Mouse (Mus musculus): Measurements from ENCODE around the gene 4932438A13Rik.
A peak's percentile ranks its signal among the peaks of the same experiment; 100 is the strongest.

4932438A13Rik gene

DNA sequence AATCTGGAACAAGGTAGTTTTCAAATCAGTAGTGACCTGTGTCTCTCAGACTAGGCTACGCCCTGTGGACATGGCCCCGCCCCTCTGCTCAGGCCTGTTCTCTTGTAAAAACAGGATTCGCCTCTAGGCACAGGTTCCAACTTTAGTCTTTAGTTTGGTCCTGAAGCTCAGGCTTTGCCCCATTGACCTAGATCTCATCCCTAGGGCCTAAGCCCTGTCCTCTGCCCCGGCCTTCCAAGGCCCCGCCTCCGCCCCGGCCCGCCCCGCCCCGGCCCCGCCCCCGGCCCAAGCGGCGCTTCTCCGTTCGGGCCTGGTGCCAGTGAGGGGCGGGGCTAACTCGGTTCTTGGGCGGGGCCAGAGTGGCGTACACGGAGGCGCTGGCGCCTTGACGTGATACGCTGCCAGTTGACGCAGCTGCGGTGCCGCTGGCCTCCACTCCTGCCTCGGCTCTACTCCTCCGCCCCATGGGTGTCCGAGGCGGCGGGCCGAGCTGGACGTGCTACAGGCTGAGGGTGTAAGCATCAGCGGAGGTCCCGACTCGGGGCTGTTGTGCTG lies at the start of gene 4932438A13Rik:
4932438A13Rik (plus strand) TSS at position 384 of the 555 bp plus-strand sequence.
- DNase-seq (ENCODE audit: low spot score in 2 of 2) = peak; percentile 96 to 100

- DNase-seq (ENCODE audit: low spot score in 2 of 2) = no peak
These were observed 46.3 kb upstream of the 4932438A13Rik start for GRCm38 (mm10) chr3:36816633-36817032.

DNA sequence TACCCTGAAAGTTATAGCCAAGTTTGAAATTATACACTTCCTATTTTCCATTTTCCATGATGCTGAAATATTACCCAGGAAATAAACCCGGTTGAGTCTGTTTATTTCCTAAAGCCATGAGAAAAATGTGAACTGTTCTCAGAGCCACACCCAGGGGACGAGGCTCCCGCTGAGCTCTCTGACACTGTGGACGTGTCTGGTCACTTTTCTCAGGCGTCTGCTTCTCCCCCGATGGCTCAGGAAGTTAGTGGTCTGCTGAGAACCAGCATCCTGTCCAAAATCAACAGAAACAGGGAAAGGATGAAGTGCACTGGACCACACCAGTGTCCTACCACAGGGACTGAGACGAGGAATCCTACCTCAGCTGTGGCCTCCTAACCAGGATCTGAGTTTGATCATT lies 43.5 kb upstream of the 4932438A13Rik start:
- no peak for DNase-seq (ENCODE audit: low spot score in 2 of 2)

- DNase-seq (ENCODE audit: low spot score in 2 of 2) = no peak
These were observed 41.9 kb upstream of the 4932438A13Rik start for GRCm38 (mm10) chr3:36821037-36821436.

- no peak for DNase-seq (ENCODE audit: low spot score in 2 of 2)
These were observed 37.8 kb upstream of the 4932438A13Rik start for GRCm38 (mm10) chr3:36825098-36825497.

DNA sequence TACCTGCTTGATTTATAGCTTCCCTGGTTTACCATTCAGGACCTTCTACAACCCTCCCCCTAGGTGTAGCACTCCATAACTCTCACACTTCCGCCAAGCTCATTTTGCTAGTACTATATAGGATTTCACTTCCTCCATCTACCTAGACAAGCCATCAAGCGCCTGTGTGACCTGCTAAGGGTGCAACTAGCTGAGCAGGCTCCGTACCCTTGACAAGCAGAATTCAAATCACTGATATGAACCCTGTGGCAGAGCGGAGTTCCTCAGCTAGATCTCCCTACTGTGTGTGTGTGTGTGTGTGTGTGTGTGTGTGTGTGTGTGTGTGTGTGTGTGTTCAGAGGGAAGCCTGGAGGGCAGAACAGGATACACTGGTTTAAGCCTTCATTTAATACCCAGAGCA lies 37.4 kb upstream of the 4932438A13Rik start:
- no peak for DNase-seq (ENCODE audit: low spot score in 2 of 2)

GRCm38 (mm10) chr3:36827274-36828025 lies 35.5 kb upstream of the 4932438A13Rik start:
- DNase-seq (ENCODE audit: low spot score in 2 of 2) = no peak

DNA sequence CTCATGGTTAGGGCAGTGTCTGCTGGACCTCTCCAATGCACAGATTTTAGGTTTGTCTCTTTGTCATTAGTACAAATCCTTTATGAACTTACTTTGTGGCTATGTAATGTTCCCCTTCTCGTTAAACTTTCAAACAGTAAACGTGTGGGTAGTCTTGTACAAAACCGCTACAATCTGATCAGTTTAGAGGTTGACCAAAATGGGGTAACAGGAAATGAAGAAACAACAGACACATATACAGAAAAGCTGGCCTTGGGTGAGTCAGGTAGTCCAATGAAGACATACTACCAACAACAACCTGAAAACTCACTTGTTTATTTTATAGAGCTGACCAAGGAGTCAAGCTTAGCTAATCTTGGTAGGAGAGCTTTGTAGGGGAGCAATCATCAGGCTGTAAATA lies 32.7 kb upstream of the 4932438A13Rik start:
- DNase-seq (ENCODE audit: low spot score in 2 of 2) = no peak

- no peak for DNase-seq (ENCODE audit: low spot score in 2 of 2)
These were observed 28.5 kb upstream of the 4932438A13Rik start for GRCm38 (mm10) chr3:36834426-36834825.

DNA sequence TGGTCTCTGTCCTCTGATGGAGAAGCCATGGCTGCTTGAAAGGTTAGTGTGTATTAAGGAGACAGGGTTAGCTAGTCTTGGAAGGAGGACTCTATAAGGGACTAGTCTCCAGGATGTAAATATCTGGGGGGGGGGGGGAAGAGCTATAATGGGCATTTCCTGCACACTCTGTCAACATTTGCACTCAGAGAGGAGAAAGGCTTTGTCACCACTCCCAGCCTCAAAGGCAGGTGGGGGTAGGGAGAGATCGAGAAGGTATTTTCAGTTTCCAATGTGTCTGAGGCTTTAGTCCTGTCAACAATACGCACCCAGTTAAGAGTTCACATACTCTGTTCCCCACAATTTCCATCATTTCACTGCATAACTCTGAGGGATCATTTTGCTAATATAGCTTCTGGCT lies 28.1 kb upstream of the 4932438A13Rik start:
- DNase-seq (ENCODE audit: low spot score in 2 of 2) = no peak

DNA sequence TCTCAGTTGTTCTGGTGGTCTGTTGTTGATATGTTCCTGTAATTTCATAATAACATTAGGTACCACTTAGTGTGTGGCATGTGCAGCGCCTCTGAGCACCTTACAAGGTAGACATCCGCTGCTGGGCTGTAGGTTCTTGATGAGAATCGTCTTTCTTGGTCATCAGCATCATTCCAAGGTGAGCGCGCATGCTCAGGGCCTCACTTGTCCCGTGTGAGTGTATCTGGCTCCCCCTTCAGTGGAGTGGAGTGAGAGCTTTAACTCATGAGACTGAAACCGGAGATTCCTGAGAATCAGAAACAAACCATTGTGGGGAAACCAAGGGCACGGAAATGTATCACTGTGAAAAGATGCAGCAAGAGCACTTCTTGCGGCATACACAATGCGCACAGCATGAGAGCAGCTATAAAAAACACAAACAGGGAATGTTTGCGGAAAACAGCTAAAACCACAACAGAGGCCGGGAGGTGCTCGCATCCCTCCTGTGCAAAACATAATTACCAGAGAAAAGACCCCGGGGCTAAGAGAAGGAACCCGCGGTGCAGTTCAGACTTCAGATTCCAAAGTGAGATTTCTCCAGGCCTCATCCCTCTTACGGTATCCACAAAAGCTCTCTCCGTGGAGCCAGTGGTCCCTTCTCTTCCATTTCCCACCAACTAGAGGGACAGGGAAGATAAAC lies 27.2 kb upstream of the 4932438A13Rik start:
- no peak for DNase-seq (ENCODE audit: low spot score in 2 of 2)

DNA sequence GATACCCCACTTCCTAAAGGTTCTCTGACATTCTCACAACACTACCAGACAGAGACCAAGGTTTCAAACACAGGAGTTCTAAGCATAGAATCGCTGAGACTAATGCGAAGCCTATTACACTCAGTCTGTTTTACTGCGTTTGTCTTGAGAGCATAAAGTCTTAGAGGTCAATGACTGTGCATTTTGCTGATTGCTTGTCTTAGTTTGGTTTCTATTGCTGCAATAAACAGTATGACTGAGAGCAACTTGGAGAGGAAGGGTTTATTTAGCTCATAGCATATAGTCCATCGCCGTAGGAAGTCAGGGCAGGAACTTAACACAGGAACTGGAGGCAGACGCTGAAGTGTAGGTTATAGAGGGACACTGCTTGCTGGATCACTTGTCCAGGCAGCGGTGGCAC lies 26.1 kb upstream of the 4932438A13Rik start:
- DNase-seq (ENCODE audit: low spot score in 2 of 2) = no peak

- DNase-seq (ENCODE audit: low spot score in 2 of 2) = peak in 1 of 2 experiments; percentile 27
These were observed 22.0 kb upstream of the 4932438A13Rik start for GRCm38 (mm10) chr3:36840650-36841555.

DNA sequence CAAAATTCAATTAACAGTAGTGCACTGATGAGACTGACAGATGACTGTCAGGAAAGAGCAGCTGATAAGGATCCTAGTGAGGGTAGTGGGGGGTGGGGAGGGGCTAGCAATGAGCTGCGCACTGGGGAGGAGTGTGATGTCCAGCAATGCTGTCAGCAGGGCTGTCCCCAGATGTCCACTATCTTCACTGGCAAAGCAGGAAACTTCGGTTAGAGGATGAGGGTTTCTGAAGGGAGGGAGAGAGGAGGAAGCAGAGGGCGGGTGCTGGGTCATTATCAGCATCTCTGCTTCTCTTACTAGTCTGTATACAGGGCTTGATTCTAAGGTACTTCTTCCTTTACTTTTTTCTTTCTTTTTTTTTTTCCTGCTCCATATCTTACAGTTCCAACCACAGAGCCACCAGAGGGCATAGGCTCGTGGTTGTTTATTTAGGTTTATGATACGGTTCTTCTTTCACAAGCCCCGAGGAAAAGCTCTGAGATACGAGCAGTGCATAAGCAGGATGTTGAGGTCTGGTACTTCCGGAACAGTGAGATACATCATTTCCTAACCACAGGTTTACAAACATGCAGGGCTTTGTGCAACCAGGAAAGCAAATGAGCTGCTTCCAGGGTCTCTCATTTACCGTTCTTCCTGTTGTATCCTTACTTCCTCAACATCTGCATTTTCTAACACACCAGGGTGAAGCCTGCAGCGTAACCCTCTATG lies 9.0 kb upstream of the 4932438A13Rik start:
- DNase-seq (ENCODE audit: low spot score in 2 of 2) = no peak

DNA sequence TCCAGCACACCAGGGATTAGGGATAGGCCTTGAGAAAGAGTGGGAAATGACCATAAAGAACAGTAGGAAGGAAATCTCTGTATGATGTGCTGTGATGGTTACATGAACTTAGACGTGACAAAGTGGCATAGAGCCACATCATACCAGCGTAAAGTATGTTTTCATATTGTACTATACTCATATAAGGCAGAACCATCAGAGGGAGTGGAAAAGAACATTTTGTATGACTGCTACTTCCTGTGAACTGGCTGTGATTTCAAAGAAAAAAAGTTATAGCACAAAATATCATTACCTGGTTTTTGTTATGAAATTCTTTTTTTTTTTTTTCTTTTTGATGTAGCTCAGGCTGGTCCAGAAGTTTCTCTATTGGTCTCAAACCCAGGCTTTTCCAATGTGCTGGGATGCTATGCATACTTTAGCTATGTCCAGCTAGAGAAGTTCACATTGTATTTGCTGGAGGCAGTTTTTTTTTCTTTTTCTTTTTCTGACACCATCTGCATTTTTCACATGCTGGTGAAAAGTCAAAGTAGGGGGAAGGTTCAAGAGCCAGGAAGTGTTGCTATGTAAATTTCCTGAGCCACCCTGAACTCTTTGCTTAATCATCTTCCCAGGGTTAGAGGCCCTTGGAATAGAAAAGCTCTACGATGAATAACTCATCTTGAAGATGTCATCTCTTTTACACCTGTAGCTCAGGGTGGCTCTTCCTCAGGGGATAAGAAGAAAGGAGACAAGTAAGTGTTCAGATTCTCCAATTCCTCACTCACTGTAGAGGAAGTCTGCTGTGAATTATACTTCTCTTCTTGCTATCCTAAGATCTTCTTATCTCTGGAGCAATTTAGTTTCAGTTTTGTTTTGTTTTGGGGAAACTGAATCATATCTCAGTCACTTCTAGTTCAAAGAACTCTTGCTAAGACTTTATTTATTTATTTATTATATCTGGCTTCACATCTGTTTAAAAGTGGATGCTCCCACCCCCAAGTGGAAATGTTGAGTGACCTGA lies 1.2 kb upstream of the 4932438A13Rik start:
- no peak for DNase-seq (ENCODE audit: low spot score in 2 of 2)

- no peak for DNase-seq (ENCODE audit: low spot score in 2 of 2)
These were observed 523 bp downstream of the 4932438A13Rik start for GRCm38 (mm10) chr3:36863427-36863826.

DNA sequence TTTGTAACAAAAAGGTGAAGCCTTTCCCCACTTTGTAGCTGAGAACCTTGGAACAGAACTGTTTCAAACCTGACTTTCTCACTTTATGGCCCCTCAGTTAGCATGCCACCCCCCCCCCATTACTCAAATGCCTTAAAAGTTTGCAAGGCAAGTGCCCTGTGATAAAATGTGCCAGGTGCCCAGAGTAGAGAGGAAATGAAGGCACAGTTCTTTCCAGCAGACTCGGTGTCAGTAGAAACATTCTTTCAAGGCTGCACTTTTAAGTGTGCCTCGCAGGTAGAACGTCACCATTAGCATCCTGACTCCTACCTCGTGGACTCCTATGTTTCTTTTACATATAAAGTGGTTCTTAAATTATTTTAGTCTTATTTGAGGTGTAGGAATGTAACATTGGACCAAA lies 977 bp downstream of the 4932438A13Rik start:
- DNase-seq (ENCODE audit: low spot score in 2 of 2) = no peak

- DNase-seq (ENCODE audit: low spot score in 2 of 2) = no peak
These were observed 1.6 kb downstream of the 4932438A13Rik start for GRCm38 (mm10) chr3:36864466-36864865.

DNA sequence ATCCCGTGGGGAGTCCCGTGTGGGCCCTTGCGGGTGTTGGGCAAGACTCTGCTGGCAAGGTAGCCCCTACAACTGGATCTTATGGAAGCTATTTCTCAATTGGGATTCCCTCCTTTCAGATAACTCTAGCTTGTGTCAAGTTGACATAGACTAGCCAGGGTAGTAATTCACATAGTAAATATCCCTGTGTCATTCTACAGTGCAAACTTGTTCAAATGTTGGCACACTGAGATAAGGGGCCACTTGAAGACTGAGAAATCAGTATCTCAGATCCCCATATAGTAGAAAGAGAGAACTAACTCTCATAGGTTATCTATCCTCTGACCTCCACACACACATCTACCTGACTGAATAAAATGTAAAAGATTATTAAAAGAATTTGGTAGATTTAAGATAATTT lies 42.5 kb downstream of the 4932438A13Rik start:
- no peak for DNase-seq (ENCODE audit: low spot score in 2 of 2)

DNA sequence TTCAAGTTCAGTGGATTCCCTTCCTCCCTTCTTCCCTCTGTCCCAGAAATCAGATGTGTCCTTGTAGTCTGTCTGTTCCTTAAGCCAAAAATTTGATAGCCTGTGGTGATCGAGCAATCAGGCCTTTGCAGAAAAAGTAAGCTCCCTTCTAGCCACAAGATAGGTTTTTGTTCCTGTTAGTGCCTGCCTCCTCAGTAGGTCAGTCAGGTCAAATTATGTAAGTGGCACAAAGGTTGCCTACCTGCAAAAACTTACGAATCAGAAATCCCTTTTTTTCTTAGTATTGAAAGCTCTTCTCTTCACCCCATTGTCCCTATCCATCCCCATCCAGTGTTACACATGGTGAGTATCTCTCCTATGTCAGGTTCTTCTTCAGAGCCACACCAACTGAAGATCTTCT lies 54.9 kb downstream of the 4932438A13Rik start:
- no peak for DNase-seq (ENCODE audit: low spot score in 2 of 2)
